Mouse (Mus musculus) frontal cortex, postnatal 14 days (tissue): Measurements from ENCODE around the gene Osbpl6.

Experiments used
- DNase-seq, 2 experiments: peaks; one replicate each; pipeline ENCODE4 v3.0.0; 2022; ENCODE audit warnings: low spot score in 2 of 2

The Osbpl6 gene

GRCm38 (mm10) chr2:76648666-76649141 is 242.4 kb downstream of the Osbpl6 start:
- no peak for DNase-seq
